Mouse (Mus musculus) erythroblast, adult 5-6 weeks (primary cell): ENCODE results near the gene Gm13285. TPM values are rescaled to one million over a fixed set of nuclear protein-coding genes. Genes with fewer than 3 reads are reported as not detected.
"Not testable (repeated sequence)": the region's sequence is repeated elsewhere in the genome, so short reads cannot be mapped to it uniquely, and the experiment has no call there.

ENCODE experiments used
- ATAC-seq: replicated peaks from 2 replicates; pipeline ENCODE4 v1.8.0; 2016; ENCODE audit warnings: moderate number of reproducible peaks, mild to moderate bottlenecking, moderate TSS enrichment, inconsistent platforms; ENCODE audit not compliant: poor library complexity, low FRiP score, severe bottlenecking
- total RNA-seq, 2 experiments: library from RNA; stranded (forward) in 1 of 2; stranded (reverse) in 1 of 2; fragments of 150-400 nt in 1 of 2; fragments of 200-764, 138-1000 nt in 1 of 2; gene quantifications; 2 replicates each; pipeline versions ENCODE4 v1.2.3 to v1.2.4; 2015 to 2017; ENCODE audit warnings: low replicate concordance in 2 of 2

The Gm13285 gene
- total RNA-seq, 2 experiments from 2014 or later, result not detected

- not testable (repeated sequence) for ATAC-seq
Observed at GRCm38 (mm10) chr4:88791250-88791649, 8.2 kb upstream of the Gm13285 start, which contains the start of gene Gm13278. Gene Gm13278, plus strand, starts transcription at chr4:88791550.

- not testable (repeated sequence) for ATAC-seq
Observed at GRCm38 (mm10) chr4:88793936-88794675, 5.4 kb upstream of the Gm13285 start, which contains the start of gene Gm13275. Gene Gm13275, plus strand, starts transcription at chr4:88794487.

DNA sequence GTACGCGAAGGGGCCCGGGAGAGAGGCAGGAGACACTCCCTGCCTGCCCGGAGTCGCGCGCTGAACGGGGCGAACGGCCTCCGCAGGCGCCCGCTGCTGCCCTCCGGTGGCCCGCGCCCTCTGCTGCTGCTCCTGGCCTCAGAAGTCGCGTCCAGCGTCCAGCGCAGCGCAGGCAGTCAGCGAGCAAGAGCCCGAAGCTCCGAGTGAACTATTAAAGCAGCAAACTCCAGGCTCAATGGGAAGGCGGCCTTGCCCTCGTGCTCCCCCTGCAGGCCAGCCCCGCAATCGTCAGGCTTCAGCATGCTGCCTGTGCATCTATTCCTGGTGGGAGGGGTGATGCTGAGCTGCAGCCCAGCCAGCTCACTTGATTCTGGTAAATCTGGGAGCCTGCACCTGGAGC is 2.4 kb upstream of the Gm13285 start, which contains the start of gene Gm13279:
Gene Gm13279, plus strand, starts transcription at position 301 of the 400 bp plus-strand sequence.
- not testable (repeated sequence) for ATAC-seq

- not testable (repeated sequence) for ATAC-seq
Observed at GRCm38 (mm10) chr4:88802954-88803353, 3.5 kb downstream of the Gm13285 start, which contains the start of gene Gm13287. Gene Gm13287, plus strand, starts transcription at chr4:88803254.

DNA sequence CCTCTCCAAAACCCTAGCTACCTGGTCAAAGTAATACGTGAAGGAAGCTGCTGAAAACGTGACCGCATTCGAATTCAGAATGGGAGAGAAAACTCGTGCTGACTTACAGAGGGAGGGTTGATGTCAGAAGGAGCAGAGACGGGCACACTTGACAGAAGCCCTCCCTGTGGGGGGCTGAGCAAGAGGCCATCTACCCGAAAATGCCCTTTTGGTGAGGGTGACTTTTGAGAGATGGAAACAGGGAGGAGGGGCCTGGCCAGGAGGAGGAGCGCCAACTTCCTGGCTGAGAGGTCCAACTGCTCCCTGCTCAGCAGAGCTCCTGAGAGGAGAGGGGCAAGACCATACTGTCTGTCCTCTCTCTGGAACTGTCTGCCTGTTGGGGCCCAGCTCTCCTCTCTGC is 5.8 kb downstream of the Gm13285 start, which contains the start of gene Gm13288:
Gene Gm13288, plus strand, starts transcription at position 301 of the 400 bp plus-strand sequence.
- ATAC-seq, result not testable (repeated sequence)

DNA sequence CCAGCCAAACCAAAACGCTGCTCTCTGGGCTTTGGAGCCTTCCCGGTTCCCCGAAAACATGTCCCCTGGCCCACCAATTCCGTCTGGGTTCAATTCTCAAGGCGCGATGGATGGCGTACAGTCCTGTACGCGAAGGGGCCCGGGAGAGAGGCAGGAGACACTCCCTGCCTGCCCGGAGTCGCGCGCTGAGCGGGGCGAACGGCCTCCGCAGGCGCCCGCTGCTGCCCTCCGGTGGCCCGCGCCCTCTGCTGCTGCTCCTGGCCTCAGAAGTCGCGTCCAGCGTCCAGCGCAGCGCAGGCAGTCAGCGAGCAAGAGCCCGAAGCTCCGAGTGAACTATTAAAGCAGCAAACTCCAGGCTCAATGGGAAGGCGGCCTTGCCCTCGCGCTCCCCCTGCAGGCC is 6.3 kb downstream of the Gm13285 start:
- ATAC-seq, result not testable (repeated sequence)

- no peak for ATAC-seq
Observed at GRCm38 (mm10) chr4:88815928-88816327, 16.5 kb downstream of the Gm13285 start, which contains the start of gene Ifna7. Gene Ifna7, plus strand, starts transcription at chr4:88816228.

DNA sequence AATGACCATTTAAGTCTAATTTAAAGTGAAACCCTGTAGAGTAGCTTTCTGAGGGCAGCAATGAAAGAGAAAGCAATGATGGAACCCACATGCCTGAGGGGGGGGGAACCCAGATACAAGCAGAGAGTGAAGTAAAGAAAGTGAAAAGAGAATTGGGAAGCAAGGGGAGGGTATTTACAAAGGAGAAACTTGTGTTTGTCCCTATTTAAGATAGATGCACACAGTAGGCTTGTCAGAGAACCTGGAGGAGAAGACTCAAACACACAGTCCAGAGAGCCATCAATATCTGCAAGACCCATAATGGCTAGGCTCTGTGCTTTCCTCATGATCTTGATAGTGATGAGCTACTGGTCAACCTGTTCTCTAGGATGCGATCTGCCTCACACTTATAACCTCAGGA is 20.2 kb downstream of the Gm13285 start, which contains the start of gene Ifna11:
Gene Ifna11, plus strand, starts transcription at position 301 of the 400 bp plus-strand sequence.
- ATAC-seq, result no peak

- ATAC-seq, result no peak
Observed at GRCm38 (mm10) chr4:88822995-88823394, 23.5 kb downstream of the Gm13285 start.

- ATAC-seq, result not testable (repeated sequence)
Observed at GRCm38 (mm10) chr4:88827116-88827515, 27.7 kb downstream of the Gm13285 start, which contains the start of gene Ifna6. Gene Ifna6, plus strand, starts transcription at chr4:88827416.

DNA sequence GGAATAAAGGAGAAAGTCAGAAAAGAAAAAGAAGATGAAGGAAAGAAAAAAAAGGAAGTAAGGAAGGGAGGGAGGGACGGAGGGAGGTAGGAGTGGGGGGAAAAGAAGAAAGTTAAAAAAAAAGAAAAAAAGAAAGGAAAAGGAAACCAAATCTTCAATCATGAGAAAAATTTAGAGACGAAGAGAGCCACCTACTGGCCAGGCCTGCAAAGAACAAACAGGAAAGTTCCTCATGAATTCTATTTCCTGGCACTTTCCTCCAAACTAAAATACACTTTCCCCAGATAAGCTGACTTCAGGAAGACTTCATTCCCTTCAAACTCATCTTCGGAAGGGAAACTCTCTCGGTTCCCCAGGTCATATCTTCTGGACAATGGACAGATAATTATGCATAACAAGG is 31.1 kb downstream of the Gm13285 start:
- no peak for ATAC-seq

- ATAC-seq, result not testable (repeated sequence)
Observed at GRCm38 (mm10) chr4:88835225-88835624, 35.8 kb downstream of the Gm13285 start, which contains the start of gene Ifna5. Gene Ifna5, plus strand, starts transcription at chr4:88835525.

- ATAC-seq, result no peak
Observed at GRCm38 (mm10) chr4:88838828-88839227, 39.4 kb downstream of the Gm13285 start.

GRCm38 (mm10) chr4:88840058-88840457 is 40.6 kb downstream of the Gm13285 start:
- no peak for ATAC-seq

DNA sequence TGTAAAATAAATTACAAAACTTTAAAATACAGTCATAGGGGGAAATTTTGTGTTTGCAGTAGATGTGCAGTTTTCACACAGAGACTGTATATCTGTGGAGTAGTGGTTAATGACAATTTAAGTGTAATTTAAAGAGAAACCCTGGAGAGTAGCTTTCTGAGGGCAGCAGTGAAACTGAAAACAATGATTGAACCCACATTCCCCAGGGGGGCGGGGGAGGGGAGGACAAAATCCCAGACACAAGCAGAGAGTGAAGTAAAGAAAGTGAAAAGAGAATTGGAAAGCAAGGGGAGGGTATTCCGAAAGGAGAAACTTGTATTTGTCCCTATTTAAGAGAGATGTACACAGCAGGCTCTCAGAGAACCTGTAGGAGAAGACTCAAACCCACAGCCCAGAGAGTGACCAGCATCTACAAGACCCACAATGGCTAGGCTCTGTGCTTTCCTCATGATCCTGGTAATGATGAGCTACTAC is 42.0 kb downstream of the Gm13285 start, which contains the start of gene Ifna4:
Gene Ifna4, plus strand, starts transcription at position 424 of the 474 bp plus-strand sequence.
- no peak for ATAC-seq

DNA sequence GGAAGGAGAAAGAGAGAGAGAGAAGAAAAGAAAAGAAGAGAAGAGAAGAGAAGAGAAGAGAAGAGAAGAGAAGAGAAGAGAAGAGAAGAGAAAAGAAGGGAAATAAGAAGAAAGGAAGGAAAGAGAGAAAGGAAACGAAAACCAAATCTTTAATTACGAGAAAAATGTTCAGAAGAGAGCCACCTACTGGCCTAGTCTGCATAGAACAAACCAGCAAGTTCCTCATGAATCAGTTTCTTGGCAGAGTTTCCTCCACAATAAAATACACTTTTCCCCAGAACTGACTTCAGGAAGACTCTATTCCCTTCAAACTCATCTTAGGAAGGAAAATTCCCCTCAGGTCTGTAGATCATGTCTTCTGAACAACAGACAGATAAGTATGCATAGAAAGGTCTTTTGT is 45.9 kb downstream of the Gm13285 start:
- no peak for ATAC-seq

- no peak for ATAC-seq
Observed at GRCm38 (mm10) chr4:88849698-88850097, 50.2 kb downstream of the Gm13285 start, which contains the start of gene Ifna1. Gene Ifna1, plus strand, starts transcription at chr4:88850087.
